Mouse (Mus musculus) G1E (cell line): Measurements from ENCODE around the gene Ttll4.

ENCODE experiments used
- CTCF ChIP-seq: IDR thresholded peaks from 2 replicates; pipeline ENCODE4 v1.5.1; 2012; ENCODE audit warnings: low read depth, low read length, inconsistent platforms, mixed read lengths
- GATA1 ChIP-seq: IDR thresholded peaks from 2 replicates; pipeline ENCODE4 v1.6.1; 2012; ENCODE audit warnings: borderline replicate concordance, low read length, inconsistent platforms, mixed read lengths
- POLR2AphosphoS5 ChIP-seq: IDR thresholded peaks from 2 replicates; pipeline ENCODE4 v1.6.1; 2012; ENCODE audit warnings: low read depth, low read length, inconsistent platforms; ENCODE audit not compliant: insufficient replicate concordance

- TF ChIP-seq CTCF (no peak), POLR2AphosphoS5 (no peak), GATA1 (no peak)
Measured at GRCm38 (mm10) chr1:74749301-74749700, 87.8 kb downstream of the Ttll4 start.
